Mouse (Mus musculus) adrenal gland, adult 18-20 months (tissue): Measurements from ENCODE around the gene 9530053A07Rik. TPM values are rescaled to one million over a fixed set of nuclear protein-coding genes. Genes with fewer than 3 reads are reported as not detected.

Experiments used
- total RNA-seq, 2 experiments: library from RNA; stranded (reverse); gene quantifications; 1 replicate in 1 of 2; 2 replicates in 1 of 2; pipeline ENCODE4 v1.2.3; 2021

The 9530053A07Rik gene
- total RNA-seq, 2 experiments from 2014 or later = not detected

Other genes starting within 250 kb of the 9530053A07Rik start
- gene Zfp974, start 200.0 kb upstream of the 9530053A07Rik start, total RNA-seq = 10 to 100 TPM; 11.4 to 12.2 TPM
- gene Zfp780b, start 150.3 kb upstream of the 9530053A07Rik start, total RNA-seq = 10 to 100 TPM; 10.7 to 11.2 TPM
- 1 to 10 TPM; 2.0 to 2.1 TPM for gene Zfp850, start 115.4 kb upstream of the 9530053A07Rik start, total RNA-seq
- gene Psmc4, start 79.4 kb upstream of the 9530053A07Rik start, total RNA-seq = 100 to 1,000 TPM; 161 to 166 TPM
- not detected for gene Fcgbp, start 58.2 kb upstream of the 9530053A07Rik start, total RNA-seq
- 100 to 1,000 TPM in 1 of 2 experiments, 10 to 100 TPM in 1; 98.0 to 114 TPM for gene Fbl, start 40.2 kb downstream of the 9530053A07Rik start, total RNA-seq
- gene Dyrk1b, start 50.0 kb downstream of the 9530053A07Rik start, total RNA-seq = 10 to 100 TPM; 21.3 to 22.9 TPM
- 10 to 100 TPM; 22.3 to 27.8 TPM for gene Eid2, start 138.4 kb downstream of the 9530053A07Rik start, total RNA-seq
- 10 to 100 TPM in 1 of 2 experiments, 1 to 10 TPM in 1; 9.4 to 10.1 TPM for gene Eid2b, start 148.3 kb downstream of the 9530053A07Rik start, total RNA-seq
- gene Selenov, start 161.7 kb downstream of the 9530053A07Rik start, total RNA-seq = not detected
- under 1 TPM in 1 of 2 experiments, not detected in 1; 0.35 TPM for gene Dll3, start 172.8 kb downstream of the 9530053A07Rik start, total RNA-seq
- 10 to 100 TPM; 72.4 to 98.0 TPM for gene Timm50, start 182.6 kb downstream of the 9530053A07Rik start, total RNA-seq
- 100 to 1,000 TPM; 143 to 193 TPM for gene Supt5, start 209.3 kb downstream of the 9530053A07Rik start, total RNA-seq
- gene Rps16, start 221.2 kb downstream of the 9530053A07Rik start, total RNA-seq = 100 to 1,000 TPM; 983 to 986 TPM
- gene Plekhg2, start 243.1 kb downstream of the 9530053A07Rik start, total RNA-seq = 10 to 100 TPM; 14.4 to 22.2 TPM